Mouse (Mus musculus) ES-E14 (cell line): ENCODE results near the gene Npas3. TPM values are rescaled to one million over a fixed set of nuclear protein-coding genes. Genes with fewer than 3 reads are reported as not detected.

ENCODE experiments used
- DNase-seq: peaks from one replicate; pipeline ENCODE4 v3.0.0-alpha.2; 2013; ENCODE audit warnings: low read depth, low spot score
- H3K27ac ChIP-seq: 2 replicates; pipeline ENCODE4 v1.5.1; 2012; ENCODE audit warnings: low read depth, mild to moderate bottlenecking, low read length, moderate library complexity, mixed read lengths; ENCODE audit not compliant: poor library complexity, insufficient read depth, severe bottlenecking
- H3K36me3 ChIP-seq: 2 replicates; pipeline ENCODE4 v1.6.1; 2012; ENCODE audit warnings: mild to moderate bottlenecking, low read length, moderate library complexity, mixed read lengths; ENCODE audit not compliant: control insufficient read depth, poor library complexity, insufficient read depth, severe bottlenecking
- H3K4me1 ChIP-seq, 2 experiments: fragments of 150-350 bp in 1 of 2; sonication (generic) in 1 of 2; 2 replicates each; pipeline ENCODE4 v1.6.1; 2012; ENCODE audit warnings: low read length in 2 of 2, mild to moderate bottlenecking in 1 of 2, mixed read lengths in 1 of 2; ENCODE audit not compliant: control insufficient read depth in 2 of 2, insufficient read depth in 2 of 2, poor library complexity in 1 of 2
- H3K4me3 ChIP-seq, 2 experiments: fragments of 150-350 bp in 1 of 2; sonication (generic) in 1 of 2; 2 replicates each; pipeline ENCODE4 v1.5.1; 2012; ENCODE audit warnings: low read length in 2 of 2, low read depth in 1 of 2, mild to moderate bottlenecking in 1 of 2, mixed read lengths in 1 of 2; ENCODE audit not compliant: insufficient read depth in 1 of 2, poor library complexity in 1 of 2, severe bottlenecking in 1 of 2
- H3K9ac ChIP-seq: 2 replicates; pipeline ENCODE4 v1.6.1; 2012; ENCODE audit warnings: low read depth, mild to moderate bottlenecking, low read length, mixed read lengths; ENCODE audit not compliant: poor library complexity, insufficient read depth, severe bottlenecking
- H3K9me3 ChIP-seq: fragments of 150-350 bp; sonication (generic); 2 replicates; pipeline ENCODE4 v1.6.1; 2012; ENCODE audit warnings: low read depth, mild to moderate bottlenecking, low read length; ENCODE audit not compliant: control insufficient read depth, insufficient read depth
- CHD2 ChIP-seq: IDR thresholded peaks from 2 replicates; pipeline ENCODE4 v1.6.1; 2014; ENCODE audit warnings: mild to moderate bottlenecking, low read depth, low read length, inconsistent platforms
- HCFC1 ChIP-seq: IDR thresholded peaks from 2 replicates; pipeline ENCODE4 v1.6.1; 2012; ENCODE audit warnings: low read length, inconsistent platforms, borderline replicate concordance; ENCODE audit not compliant: insufficient read depth
- MAFK ChIP-seq: IDR thresholded peaks from 2 replicates; pipeline ENCODE4 v1.6.1; 2014; ENCODE audit warnings: mild to moderate bottlenecking, low read depth, low read length, inconsistent platforms; ENCODE audit not compliant: insufficient read depth
- ZC3H11A ChIP-seq: IDR thresholded peaks from 2 replicates; pipeline ENCODE4 v1.6.1; 2012; ENCODE audit warnings: low read depth, mild to moderate bottlenecking, inconsistent platforms, low read length, borderline replicate concordance
- ZNF384 ChIP-seq: IDR thresholded peaks from 2 replicates; pipeline ENCODE4 v1.6.1; 2012; ENCODE audit warnings: low read depth, low read length, inconsistent platforms
- in situ Hi-C, 2 experiments: fragments of 600-800 bp; cut with MboI; formaldehyde crosslinking; loops; one replicate each; pipeline ENCODE4 v1.15.1; 2025; ENCODE audit warnings: low sequenced_read_pairs in 2 of 2, inconsistent platforms in 1 of 2; ENCODE audit not compliant: unreplicated experiment in 2 of 2
- total RNA-seq: library from RNA; depleted of rRNA; stranded (reverse); fragments of 300-350 nt; gene quantifications from 2 replicates; pipeline ENCODE4 v1.2.3, GENCODE M21; 2012

The Npas3 gene
- total RNA-seq, 1 experiment = 1.2 TPM

- no peak overlapping the region for H3K27ac ChIP-seq
- peak overlapping the region; percentile 15; the same call in 1 of the 2 replicates for H3K9ac ChIP-seq
- no peak for DNase-seq
- H3K4me1 ChIP-seq = peaks cover 0 to 7% of the 10 kb centered on the region in 2 experiments; a peak in 1 of 4 replicates
- H3K4me3 ChIP-seq = peak overlapping the region; percentile 38 to 68
- no peaks in the 10 kb centered on the region for H3K9me3 ChIP-seq
- TF ChIP-seq ZNF384 (no peak), HCFC1 (no peak)
- in situ Hi-C loops = loop anchor here in 1 of 2 experiments (10.0 kb wide), 1 partner anchor 1153 kb away; no protein-coding TSS in a partner anchor
- H3K36me3 ChIP-seq = no peaks in the 10 kb centered on the region
These were observed 819.6 kb downstream of the Npas3 start for GRCm38 (mm10) chr12:54067886-54068756.

- H3K4me1 ChIP-seq = peaks cover 0 to 7% of the 10 kb centered on the region in 2 experiments; a peak in 1 of 4 replicates
- no peaks in the 10 kb centered on the region for H3K9me3 ChIP-seq
- in situ Hi-C loops = loop anchor here in 1 of 2 experiments (10.0 kb wide), 1 partner anchor 1154 kb away; no protein-coding TSS in a partner anchor
- no peak overlapping the region for H3K9ac ChIP-seq
- no peak overlapping the region for H3K27ac ChIP-seq
- DNase-seq = no peak
- H3K36me3 ChIP-seq = no peaks in the 10 kb centered on the region
- H3K4me3 ChIP-seq = peak overlapping the region; percentile 38 to 68; a peak in 3 of 4 replicates
- TF ChIP-seq CHD2 (no peak), HCFC1 (no peak), ZNF384 (no peak), ZC3H11A (no peak), MAFK (no peak)
These were observed 820.3 kb downstream of the Npas3 start for GRCm38 (mm10) chr12:54068757-54069146.

GRCm38 (mm10) chr12:54074012-54074411 is 825.5 kb downstream of the Npas3 start:
- no peak for DNase-seq
- no peak for TF ChIP-seq ZC3H11A
- TF ChIP-seq MAFK = no peak
- TF ChIP-seq HCFC1 = no peak
- TF ChIP-seq CHD2 = no peak
- TF ChIP-seq ZNF384 = no peak
- Histone ChIP-seq H3K9ac (no peak overlapping the region), H3K27ac (no peak overlapping the region), H3K9me3 (no peaks in the 10 kb centered on the region), H3K36me3 (no peaks in the 10 kb centered on the region), H3K4me3 (no peak overlapping the region), H3K4me1 (no peaks in the 10 kb centered on the region)
- in situ Hi-C loops = no loop called here

GRCm38 (mm10) chr12:54080996-54081395 is 832.5 kb downstream of the Npas3 start:
- no peak for DNase-seq
- Histone ChIP-seq H3K27ac (no peak overlapping the region), H3K4me1 (no peaks in the 10 kb centered on the region), H3K4me3 (no peak overlapping the region), H3K9ac (no peak overlapping the region), H3K36me3 (no peaks in the 10 kb centered on the region), H3K9me3 (no peaks in the 10 kb centered on the region)
- in situ Hi-C loops = no loop called here
- TF ChIP-seq ZNF384 (no peak), HCFC1 (no peak), ZC3H11A (no peak), CHD2 (no peak), MAFK (no peak)
